Mouse (Mus musculus) hindbrain, embryonic 15.5 days (tissue): Measurements from ENCODE around the gene Notch2. TPM values are rescaled to one million over a fixed set of nuclear protein-coding genes. Genes with fewer than 3 reads are reported as not detected.
A peak's percentile ranks its signal among the peaks of the same experiment; 100 is the strongest.

Experiments used
- ATAC-seq: fragments of 200-750 bp; cut with Nextera tagmentation; 2 replicates; pipeline ENCODE4 v1.8.0; 2017; ENCODE audit warnings: low read depth, moderate number of reproducible peaks, moderate TSS enrichment; ENCODE audit not compliant: low FRiP score
- H3K27ac ChIP-seq: fragments of 300-500 bp; sonication (generic); replicated peaks from 2 replicates; pipeline ENCODE4 v1.5.1; 2015; ENCODE audit warnings: mild to moderate bottlenecking, inconsistent platforms
- H3K27me3 ChIP-seq: fragments of 300-500 bp; sonication (generic); 2 replicates; pipeline ENCODE4 v1.6.1; 2015; ENCODE audit warnings: control low read depth, inconsistent platforms
- H3K36me3 ChIP-seq: fragments of 300-500 bp; sonication (generic); 2 replicates; pipeline ENCODE4 v1.6.1; 2015; ENCODE audit warnings: control low read depth, inconsistent platforms
- H3K4me1 ChIP-seq: fragments of 300-500 bp; sonication (generic); replicated peaks from 2 replicates; pipeline ENCODE4 v1.6.1; 2015; ENCODE audit warnings: control low read depth, inconsistent platforms
- H3K4me2 ChIP-seq: fragments of 300-500 bp; sonication (generic); 2 replicates; pipeline ENCODE4 v1.6.1; 2015; ENCODE audit warnings: moderate library complexity, mild to moderate bottlenecking, inconsistent platforms
- H3K4me3 ChIP-seq: fragments of 300-500 bp; sonication (generic); 2 replicates; pipeline ENCODE4 v1.5.1; 2015; ENCODE audit warnings: mild to moderate bottlenecking, inconsistent platforms
- H3K9ac ChIP-seq: fragments of 300-500 bp; sonication (generic); 2 replicates; pipeline ENCODE4 v1.6.1; 2015; ENCODE audit warnings: inconsistent platforms
- H3K9me3 ChIP-seq: fragments of 300-500 bp; sonication (generic); 2 replicates; pipeline ENCODE4 v1.6.1; 2016; ENCODE audit warnings: control low read depth, inconsistent platforms
- WGBS: fragments of 180-500 bp; shearing (Covaris S2); methylation state at CpG from one replicate; pipeline ENCODE4 v1.1.7; 2015; 5-methylcytosine and 5-hydroxymethylcytosine counted together
- polyA plus RNA-seq: library from polyadenylated mRNA; unstranded; fragments of >200 nt; fragmentation: Nextera tagmentation; extraction: Ambion mirVana; gene quantifications from 2 replicates; pipeline ENCODE4 v1.2.1, GENCODE M21; 2015

Notch2 gene
- polyA plus RNA-seq, 1 experiment from 2014 or later: 11.7 TPM

- 10% methylated on average over 9 of the region's 9 CpGs for WGBS
- H3K9ac ChIP-seq: no peak overlapping the region
- ATAC-seq: peak; percentile 84
- H3K4me1 ChIP-seq: peaks cover 6% of the 10 kb centered on the region; the same call in 1 of the 2 replicates
- no peaks in the 10 kb centered on the region for H3K36me3 ChIP-seq
- H3K4me3 ChIP-seq: no peak overlapping the region
- H3K27ac ChIP-seq: peak overlapping the region; percentile 22; the same call in 1 of the 2 replicates
- H3K27me3 ChIP-seq: no peaks in the 10 kb centered on the region
- no peaks in the 10 kb centered on the region for H3K9me3 ChIP-seq
- H3K4me2 ChIP-seq: no peak overlapping the region
Measured at GRCm38 (mm10) chr3:98197711-98198532, 184.6 kb downstream of the Notch2 start.

DNA sequence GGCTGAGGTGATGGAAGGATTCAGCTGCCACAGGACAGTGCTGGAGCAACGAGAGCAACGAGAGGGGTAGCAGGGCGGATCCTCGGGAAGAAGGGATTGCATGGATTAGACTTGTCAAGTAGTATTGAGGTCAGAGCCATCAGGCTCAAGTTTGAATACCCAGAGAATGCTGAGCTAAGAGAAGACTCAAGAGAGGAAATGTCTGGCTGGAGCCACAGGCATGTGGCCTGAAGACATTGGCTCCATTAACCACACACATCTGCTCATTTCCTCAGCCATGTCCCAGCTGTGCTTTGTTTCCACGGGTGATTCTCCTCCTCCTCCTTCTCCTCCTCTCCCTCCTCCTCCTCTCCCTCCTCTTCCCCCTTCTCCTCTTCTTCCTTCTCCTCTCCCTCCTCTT is 186.4 kb downstream of the Notch2 start:
- no peak for ATAC-seq
- Histone ChIP-seq H3K36me3 (no peaks in the 10 kb centered on the region), H3K4me2 (no peak overlapping the region), H3K27me3 (no peaks in the 10 kb centered on the region), H3K9ac (no peak overlapping the region), H3K4me3 (no peak overlapping the region), H3K9me3 (no peaks in the 10 kb centered on the region), H3K27ac (no peak overlapping the region), H3K4me1 (peaks cover 6% of the 10 kb centered on the region; the same call in 1 of the 2 replicates)
- 74% methylated on average over 5 of the region's 5 CpGs for WGBS

Other genes starting within 250 kb of the Notch2 start
- gene Pde4dip, start 124.8 kb upstream of the Notch2 start, polyA plus RNA-seq: 62.3 and 66.1 TPM in 2 replicates
- 94.6 and 96.4 TPM in 2 replicates for gene Sec22b, start 112.3 kb upstream of the Notch2 start, polyA plus RNA-seq
- not detected in 2 replicates for gene Adam30, start 147.1 kb downstream of the Notch2 start, polyA plus RNA-seq
- not detected in 2 replicates for gene Reg4, start 208.6 kb downstream of the Notch2 start, polyA plus RNA-seq